Mouse (Mus musculus) 3134 (cell line): ENCODE measurements around the gene Cd80.

Experiments used
- DNase-seq: peaks from one replicate; pipeline ENCODE4 v3.0.0-alpha.2; 2011; ENCODE audit warnings: low spot score; ENCODE audit not compliant: insufficient read length; ENCODE audit errors: extremely low read depth

Cd80 gene

GRCm38 (mm10) chr16:38447366-38447765 lies 8.0 kb upstream of the Cd80 start:
- DNase-seq, result no peak

GRCm38 (mm10) chr16:38448458-38448857 lies 6.9 kb upstream of the Cd80 start:
- no peak for DNase-seq

DNA sequence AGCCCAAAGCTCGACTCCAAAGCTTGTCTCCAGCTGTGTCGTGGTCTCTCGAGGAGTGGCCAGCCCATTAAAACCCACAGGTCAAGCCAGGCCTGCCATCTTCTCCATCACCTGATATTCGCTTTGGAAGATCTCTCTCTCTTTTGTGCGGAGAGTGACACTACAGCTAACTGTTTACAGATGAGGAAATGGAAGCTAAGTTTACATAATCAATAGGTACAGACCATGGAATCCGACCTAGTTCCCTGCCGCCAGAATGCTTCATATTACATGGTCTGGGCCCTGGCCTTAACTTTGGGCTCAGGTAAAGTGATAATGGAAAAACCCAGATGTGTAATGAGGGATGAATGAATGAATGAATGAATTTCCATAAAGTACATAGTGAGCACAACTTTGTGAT lies 4.7 kb upstream of the Cd80 start:
- DNase-seq, result no peak

GRCm38 (mm10) chr16:38451421-38452205 lies 3.7 kb upstream of the Cd80 start:
- no peak for DNase-seq

DNA sequence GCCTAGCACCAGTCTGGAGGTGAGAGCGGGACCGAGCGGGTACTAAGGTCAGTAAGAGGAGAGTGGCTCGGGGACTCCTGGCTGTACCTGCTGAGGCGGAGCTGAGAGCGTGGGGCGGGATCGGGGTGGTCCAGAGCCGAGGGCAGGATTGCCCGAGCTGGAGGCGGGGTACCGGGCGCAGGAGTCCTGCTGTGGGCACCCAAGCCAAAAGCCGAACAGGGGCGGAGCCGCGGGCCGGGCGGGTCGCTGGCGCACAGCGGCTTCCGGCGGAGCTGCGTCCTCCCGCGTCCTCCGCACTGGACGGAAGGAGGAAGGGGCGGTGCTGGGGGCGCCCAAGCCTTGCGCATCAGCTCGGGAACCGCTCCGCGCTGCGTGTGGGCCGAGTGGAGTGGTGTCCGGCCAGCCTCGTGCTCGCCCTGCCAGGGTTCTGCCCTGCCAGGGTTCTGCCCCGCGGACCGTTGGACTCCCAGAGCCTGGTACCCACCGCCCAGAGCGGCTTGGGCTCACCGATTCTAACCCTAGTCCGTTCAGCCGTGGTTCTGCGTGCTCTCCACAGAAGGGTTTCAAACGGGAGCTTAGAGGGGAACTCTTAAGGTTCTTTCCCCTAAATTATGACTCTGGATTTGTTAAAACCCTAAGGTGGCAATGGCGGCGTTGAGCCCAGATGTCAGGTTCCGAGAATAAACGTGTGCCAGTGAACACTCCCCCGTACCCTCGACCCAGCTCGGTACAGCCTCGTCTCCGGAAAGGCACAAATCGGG lies 2.7 kb upstream of the Cd80 start, which contains the start of gene Adprh:
Gene Adprh, minus strand, starts transcription at position 262 of the 761 bp plus-strand sequence.
- DNase-seq, result peak; percentile 98

GRCm38 (mm10) chr16:38453203-38453553 lies 2.2 kb upstream of the Cd80 start:
- DNase-seq, result no peak

DNA sequence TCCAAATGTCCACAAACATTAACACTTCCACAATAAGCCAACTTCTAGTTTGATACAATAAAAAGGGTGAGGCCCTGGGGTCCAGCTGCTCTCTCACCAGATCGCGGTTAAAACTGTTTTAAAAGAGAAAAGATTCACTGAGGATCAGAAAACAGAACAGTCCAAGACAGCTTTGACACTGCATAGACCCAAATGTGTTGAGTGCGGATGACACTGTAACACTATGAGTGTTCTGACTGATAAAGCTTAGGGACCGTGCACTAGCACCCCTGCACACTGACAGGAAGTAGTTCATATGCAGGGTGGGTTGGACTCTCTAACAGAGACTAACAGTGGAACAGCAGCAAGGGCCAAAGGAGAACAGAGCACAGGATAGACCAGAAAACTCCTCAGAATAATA lies 1.4 kb upstream of the Cd80 start:
- DNase-seq, result no peak

DNA sequence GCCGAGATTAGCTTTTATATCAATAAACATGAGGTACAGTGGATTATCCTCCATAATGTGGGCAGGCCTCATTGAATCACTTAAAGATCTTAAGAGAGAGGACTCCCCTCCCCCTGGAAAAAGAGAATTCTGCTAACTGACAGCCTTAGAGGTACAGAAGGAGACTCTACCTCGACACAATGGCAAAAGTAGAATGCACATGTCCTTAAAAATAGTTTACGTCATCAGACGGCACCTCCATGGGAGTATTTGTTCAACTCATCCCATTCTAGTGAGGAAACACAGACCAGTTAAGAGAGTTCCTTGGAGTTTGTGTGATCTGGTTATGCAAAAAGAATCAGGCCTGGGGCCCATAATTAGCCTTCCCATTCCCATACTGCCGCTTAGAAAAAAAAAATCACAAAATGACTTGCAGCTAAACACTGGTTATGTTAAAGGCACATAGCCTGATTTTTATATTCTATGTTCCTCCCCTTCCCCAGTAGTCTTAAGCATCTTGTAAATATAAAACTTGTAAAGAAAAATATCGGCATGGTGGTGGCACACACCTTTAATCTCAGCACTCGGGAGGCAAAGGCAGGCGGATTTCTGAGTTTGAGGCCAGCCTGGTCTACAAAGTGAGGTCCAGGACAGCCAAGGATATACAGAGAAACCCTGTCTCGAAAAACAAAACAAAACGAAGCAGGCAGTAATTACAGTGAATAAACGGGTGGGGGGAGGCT lies 667 bp upstream of the Cd80 start:
- no peak for DNase-seq

GRCm38 (mm10) chr16:38456812-38457567 lies 1.6 kb downstream of the Cd80 start:
- no peak for DNase-seq

- DNase-seq, result no peak
These were observed 3.4 kb downstream of the Cd80 start for GRCm38 (mm10) chr16:38458600-38459280.

GRCm38 (mm10) chr16:38459990-38460389 lies 4.6 kb downstream of the Cd80 start:
- DNase-seq, result no peak

- DNase-seq, result no peak
These were observed 6.4 kb downstream of the Cd80 start for GRCm38 (mm10) chr16:38461749-38462148.

DNA sequence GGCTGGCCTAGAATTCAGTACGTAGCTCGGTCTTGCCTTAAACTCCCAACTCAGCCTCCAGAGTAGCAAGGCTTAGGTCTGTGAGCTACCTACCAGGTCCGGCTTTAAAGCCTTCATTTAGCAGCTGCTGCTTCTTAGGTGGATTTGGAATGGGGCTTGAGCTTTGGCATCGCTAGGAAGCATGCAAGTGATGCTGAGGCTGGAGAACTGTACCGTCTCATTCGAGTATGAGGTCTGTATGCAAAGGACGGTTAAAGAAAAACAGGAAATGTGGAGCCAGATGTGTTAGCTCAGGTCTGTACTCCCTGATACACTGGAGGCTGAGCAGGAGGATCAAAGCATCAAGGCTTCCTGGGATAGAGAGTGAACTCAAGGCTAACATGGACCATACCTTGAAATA lies 6.8 kb downstream of the Cd80 start:
- no peak for DNase-seq

- DNase-seq, result no peak
These were observed 7.9 kb downstream of the Cd80 start for GRCm38 (mm10) chr16:38463305-38463704.

DNA sequence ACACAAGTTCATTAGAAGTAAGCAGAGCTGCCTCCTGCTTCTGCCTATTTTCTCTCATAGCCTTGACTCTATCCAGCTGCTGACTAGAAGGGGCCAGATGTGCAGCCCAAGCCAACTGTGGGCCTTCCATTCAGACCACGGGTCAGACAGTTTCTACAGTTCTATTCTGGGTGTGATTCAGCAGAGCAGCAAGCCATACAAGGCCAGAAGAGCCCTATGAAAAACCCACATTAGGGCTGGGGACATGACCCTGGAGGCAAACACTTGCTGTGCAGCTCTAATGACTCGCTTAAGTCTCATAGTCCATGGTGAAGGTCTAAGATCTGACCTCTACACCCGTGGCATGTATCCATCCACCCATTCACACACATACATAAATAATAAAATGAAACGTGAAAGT lies 10.7 kb downstream of the Cd80 start:
- DNase-seq, result no peak

DNA sequence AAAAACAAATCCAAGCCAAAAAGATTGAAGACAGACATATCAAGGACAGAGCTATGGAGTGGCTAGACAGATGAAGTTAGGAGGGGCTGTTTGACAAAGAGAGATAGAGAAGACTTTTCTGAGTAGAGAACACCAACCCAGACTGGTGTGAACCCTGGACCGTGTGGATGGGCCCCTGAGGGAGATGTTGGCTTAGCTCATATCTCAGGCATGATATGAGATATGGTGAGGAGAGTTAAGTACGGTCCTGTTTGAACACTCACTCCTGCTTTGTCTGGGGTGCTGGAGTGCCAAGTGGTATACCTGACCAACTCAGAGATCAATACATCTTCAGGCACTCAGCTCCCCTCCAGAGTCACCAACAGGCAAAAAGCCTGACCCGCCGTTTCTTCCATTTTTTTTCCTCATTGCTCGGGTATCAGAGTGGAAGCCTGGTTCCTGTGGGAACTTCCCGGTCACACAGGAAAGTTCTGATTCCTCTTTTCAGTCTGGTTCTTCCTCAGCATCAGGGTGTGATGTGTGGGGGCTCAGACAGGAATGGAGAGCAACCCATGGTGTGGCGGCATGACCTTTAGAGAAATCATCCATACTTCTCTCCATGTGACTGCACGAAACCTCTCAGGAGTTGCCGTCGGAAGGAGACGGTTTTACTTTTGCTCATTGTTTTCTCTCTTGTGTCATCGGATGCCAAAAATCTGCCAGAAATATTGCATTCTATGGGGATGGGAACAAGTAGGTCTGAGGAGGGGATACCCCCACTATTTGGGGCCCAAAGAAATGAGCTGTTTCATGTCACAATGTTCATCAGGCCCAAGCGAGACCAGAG lies 11.9 kb downstream of the Cd80 start:
- DNase-seq, result no peak

DNA sequence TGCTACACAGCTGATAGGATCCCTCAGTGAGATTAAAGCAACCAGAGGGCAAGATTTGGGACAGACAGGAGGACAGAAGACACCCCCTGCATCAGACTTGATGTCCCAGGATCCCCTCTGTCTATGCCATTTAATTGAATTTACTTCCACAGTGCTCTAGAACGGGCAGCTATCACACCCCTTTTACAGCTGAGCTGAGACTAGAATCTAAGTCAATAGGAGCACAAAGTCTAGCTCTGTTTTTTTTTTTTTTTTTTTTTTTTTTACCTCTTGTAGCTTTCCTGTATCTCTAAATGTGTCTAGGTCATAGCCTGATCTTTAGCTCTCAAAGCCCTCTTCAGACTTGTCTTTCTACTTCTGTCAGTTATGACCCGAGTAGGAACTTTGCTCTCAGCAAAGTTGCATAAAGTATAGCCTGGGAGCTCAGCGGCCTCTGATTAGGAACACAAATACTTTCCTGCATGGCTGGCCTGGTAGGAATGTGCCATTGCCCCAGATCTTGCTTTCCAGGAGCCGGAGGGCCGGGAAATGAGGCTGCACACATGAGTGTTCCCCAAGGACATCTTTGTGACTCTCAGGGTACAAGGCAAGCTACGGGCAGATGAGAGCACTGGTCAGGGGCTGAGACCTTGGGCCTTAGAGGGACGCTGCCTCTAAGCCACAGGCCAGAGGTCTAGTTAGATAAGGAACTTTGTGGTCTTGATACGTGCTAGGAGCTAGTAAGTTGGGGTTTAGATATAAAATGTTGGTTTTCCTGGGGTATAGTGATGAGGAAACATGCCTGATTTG lies 12.8 kb downstream of the Cd80 start:
- DNase-seq, result no peak

GRCm38 (mm10) chr16:38468706-38469018 lies 13.3 kb downstream of the Cd80 start:
- no peak for DNase-seq

GRCm38 (mm10) chr16:38469437-38469836 lies 14.1 kb downstream of the Cd80 start:
- DNase-seq, result no peak
